Mouse (Mus musculus) lung, adult 2 months (tissue): Measurements from ENCODE around the gene App.

Experiments
- CTCF ChIP-seq: fragments of 200-500 bp; IDR thresholded peaks from 2 replicates; pipeline ENCODE4 v1.5.1; 2011; ENCODE audit warnings: mild to moderate bottlenecking, low read length, control low read depth; ENCODE audit not compliant: insufficient read depth
- POLR2A ChIP-seq: fragments of 200-500 bp; IDR thresholded peaks from 2 replicates; pipeline ENCODE4 v1.6.1; 2011; ENCODE audit warnings: low read depth, mild to moderate bottlenecking, control low read depth, low read length, borderline replicate concordance; ENCODE audit errors: extremely low read depth

- TF ChIP-seq CTCF (no peak), POLR2A (no peak)
Measured at GRCm38 (mm10) chr16:85024706-85025105, 148.9 kb downstream of the App start.
